Mouse (Mus musculus): ENCODE results near the gene Prpf31. TPM values are rescaled to one million over a fixed set of nuclear protein-coding genes. Genes with fewer than 3 reads are reported as not detected.
A peak's percentile ranks its signal among the peaks of the same experiment; 100 is the strongest.

Prpf31 gene
- polyA plus RNA-seq, 1 experiment from 2014 or later: 141 TPM

GRCm38 (mm10) chr7:3644348-3644671, 14.5 kb downstream of the Prpf31 start:
- H3K4me2 ChIP-seq (ENCODE audit: low read depth): peak overlapping the region; percentile 50
- H3K27ac ChIP-seq (ENCODE audit: low read depth, low read length): no peak overlapping the region
- no peak for DNase-seq (ENCODE audit: low spot score)
- WGBS: 1% methylated on average over 11 of the region's 11 CpGs
- 0 out of 2 replicates have a peak, but pooled peaks cover 3% of the 10 kb centered on the region for H3K9me3 ChIP-seq (ENCODE audit: control insufficient read depth, low read length)
- peak overlapping the region; percentile 100 for H3K4me3 ChIP-seq (ENCODE audit: low read depth, low read length)
- H3K36me3 ChIP-seq (ENCODE audit: control insufficient read depth, insufficient read depth, low read length): peaks cover 6% of the 10 kb centered on the region
- no peak for ATAC-seq (ENCODE audit: insufficient read depth, low FRiP score, low TSS enrichment)
- no peaks in the 10 kb centered on the region for H3K27me3 ChIP-seq (ENCODE audit: control insufficient read depth, insufficient read depth, low read length)
- peaks cover 21% of the 10 kb centered on the region for H3K4me1 ChIP-seq (ENCODE audit: control insufficient read depth, insufficient read depth, low read length)
- no peak overlapping the region for H3K9ac ChIP-seq (ENCODE audit: low read length)

- Histone ChIP-seq H3K27ac (ENCODE audit: low read depth, low read length) (peak within 1 kb of the TSS; percentile 97), H3K9me3 (ENCODE audit: control insufficient read depth, low read length) (0 out of 2 replicates have a peak, but pooled peaks cover 3% of the 10 kb centered on the region), H3K9ac (ENCODE audit: low read length) (peak within 1 kb of the TSS; percentile 98), H3K4me2 (ENCODE audit: low read depth) (peak within 1 kb of the TSS; percentile 73), H3K36me3 (ENCODE audit: control insufficient read depth, insufficient read depth, low read length) (peaks cover 6% of the 10 kb centered on the region), H3K4me1 (ENCODE audit: control insufficient read depth, insufficient read depth, low read length) (peaks cover 21% of the 10 kb centered on the region), H3K4me3 (ENCODE audit: low read depth, low read length) (peak within 1 kb of the TSS; percentile 100), H3K27me3 (ENCODE audit: control insufficient read depth, insufficient read depth, low read length) (no peaks in the 10 kb centered on the region)
- ATAC-seq (ENCODE audit: insufficient read depth, low FRiP score, low TSS enrichment) (peak; percentile 98), DNase-seq (ENCODE audit: low spot score) (peak; percentile 98)
- WGBS: 0% methylated on average over 57 of the region's 58 CpGs
These were observed 15.1 kb downstream of the Prpf31 start, which contains the start of gene Cnot3 for GRCm38 (mm10) chr7:3644672-3645487. Gene Cnot3 (plus strand): TSS chr7:3645268.

- ATAC-seq (ENCODE audit: insufficient read depth, low FRiP score, low TSS enrichment) (peak; percentile 1; the same call in 1 of the 2 replicates), DNase-seq (ENCODE audit: low spot score) (no peak)
- H3K9me3 ChIP-seq (ENCODE audit: control insufficient read depth, low read length): 0 out of 2 replicates have a peak, but pooled peaks cover 3% of the 10 kb centered on the region
- H3K27me3 ChIP-seq (ENCODE audit: control insufficient read depth, insufficient read depth, low read length): no peaks in the 10 kb centered on the region
- peak overlapping the region; percentile 98 for H3K9ac ChIP-seq (ENCODE audit: low read length)
- H3K27ac ChIP-seq (ENCODE audit: low read depth, low read length): peak overlapping the region; percentile 97
- under 1% methylated on average over 40 of the region's 58 CpGs for WGBS
- H3K4me2 ChIP-seq (ENCODE audit: low read depth): peak overlapping the region; percentile 73
- H3K36me3 ChIP-seq (ENCODE audit: control insufficient read depth, insufficient read depth, low read length): peaks cover 10% of the 10 kb centered on the region
- peaks cover 21% of the 10 kb centered on the region for H3K4me1 ChIP-seq (ENCODE audit: control insufficient read depth, insufficient read depth, low read length)
- H3K4me3 ChIP-seq (ENCODE audit: low read depth, low read length): peak overlapping the region; percentile 100
These were observed 15.8 kb downstream of the Prpf31 start for GRCm38 (mm10) chr7:3645488-3646025.

- H3K4me2 ChIP-seq (ENCODE audit: low read depth): peak overlapping the region; percentile 73
- H3K27me3 ChIP-seq (ENCODE audit: control insufficient read depth, insufficient read depth, low read length): no peaks in the 10 kb centered on the region
- no peak for ATAC-seq (ENCODE audit: insufficient read depth, low FRiP score, low TSS enrichment)
- no peak overlapping the region for H3K27ac ChIP-seq (ENCODE audit: low read depth, low read length)
- WGBS: 33% methylated on average over 9 of the region's 9 CpGs
- H3K4me1 ChIP-seq (ENCODE audit: control insufficient read depth, insufficient read depth, low read length): peaks cover 21% of the 10 kb centered on the region
- H3K36me3 ChIP-seq (ENCODE audit: control insufficient read depth, insufficient read depth, low read length): peaks cover 12% of the 10 kb centered on the region
- peak overlapping the region; percentile 98 for H3K9ac ChIP-seq (ENCODE audit: low read length)
- H3K4me3 ChIP-seq (ENCODE audit: low read depth, low read length): peak overlapping the region; percentile 100
- no peak for DNase-seq (ENCODE audit: low spot score)
- H3K9me3 ChIP-seq (ENCODE audit: control insufficient read depth, low read length): 0 out of 2 replicates have a peak, but pooled peaks cover 3% of the 10 kb centered on the region
These were observed 16.4 kb downstream of the Prpf31 start for GRCm38 (mm10) chr7:3646188-3646587.

- peak overlapping the region; percentile 98 for H3K9ac ChIP-seq (ENCODE audit: low read length)
- 0 out of 2 replicates have a peak, but pooled peaks cover 3% of the 10 kb centered on the region for H3K9me3 ChIP-seq (ENCODE audit: control insufficient read depth, low read length)
- WGBS: 79% methylated on average over 4 of the region's 4 CpGs
- H3K4me1 ChIP-seq (ENCODE audit: control insufficient read depth, insufficient read depth, low read length): peaks cover 21% of the 10 kb centered on the region
- DNase-seq (ENCODE audit: low spot score) (no peak), ATAC-seq (ENCODE audit: insufficient read depth, low FRiP score, low TSS enrichment) (no peak)
- H3K27ac ChIP-seq (ENCODE audit: low read depth, low read length): no peak overlapping the region
- peaks cover 13% of the 10 kb centered on the region for H3K36me3 ChIP-seq (ENCODE audit: control insufficient read depth, insufficient read depth, low read length)
- no peaks in the 10 kb centered on the region for H3K27me3 ChIP-seq (ENCODE audit: control insufficient read depth, insufficient read depth, low read length)
- peak overlapping the region; percentile 73 for H3K4me2 ChIP-seq (ENCODE audit: low read depth)
- H3K4me3 ChIP-seq (ENCODE audit: low read depth, low read length): peak overlapping the region; percentile 100
These were observed 16.9 kb downstream of the Prpf31 start for GRCm38 (mm10) chr7:3646641-3647040.

- Histone ChIP-seq H3K9ac (ENCODE audit: low read length) (no peak overlapping the region), H3K4me3 (ENCODE audit: low read depth, low read length) (no peak overlapping the region), H3K36me3 (ENCODE audit: control insufficient read depth, insufficient read depth, low read length) (peaks cover 62% of the 10 kb centered on the region), H3K9me3 (ENCODE audit: control insufficient read depth, low read length) (no peaks in the 10 kb centered on the region), H3K4me1 (ENCODE audit: control insufficient read depth, insufficient read depth, low read length) (no peaks in the 10 kb centered on the region), H3K27ac (ENCODE audit: low read depth, low read length) (no peak overlapping the region), H3K4me2 (ENCODE audit: low read depth) (no peak overlapping the region), H3K27me3 (ENCODE audit: control insufficient read depth, insufficient read depth, low read length) (no peaks in the 10 kb centered on the region)
- no peak for ATAC-seq (ENCODE audit: insufficient read depth, low FRiP score, low TSS enrichment)
- WGBS: 89% methylated on average over 4 of the region's 4 CpGs
- no peak for DNase-seq (ENCODE audit: low spot score)
These were observed 27.2 kb downstream of the Prpf31 start for GRCm38 (mm10) chr7:3656966-3657365.

GRCm38 (mm10) chr7:3658578-3658977, 28.8 kb downstream of the Prpf31 start:
- no peak overlapping the region for H3K4me3 ChIP-seq (ENCODE audit: low read depth, low read length)
- no peak overlapping the region for H3K27ac ChIP-seq (ENCODE audit: low read depth, low read length)
- WGBS: 95% methylated on average over 14 of the region's 14 CpGs
- H3K4me2 ChIP-seq (ENCODE audit: low read depth): no peak overlapping the region
- H3K9me3 ChIP-seq (ENCODE audit: control insufficient read depth, low read length): no peaks in the 10 kb centered on the region
- ATAC-seq (ENCODE audit: insufficient read depth, low FRiP score, low TSS enrichment) (no peak), DNase-seq (ENCODE audit: low spot score) (no peak)
- H3K4me1 ChIP-seq (ENCODE audit: control insufficient read depth, insufficient read depth, low read length): no peaks in the 10 kb centered on the region
- no peak overlapping the region for H3K9ac ChIP-seq (ENCODE audit: low read length)
- peaks cover 53% of the 10 kb centered on the region for H3K36me3 ChIP-seq (ENCODE audit: control insufficient read depth, insufficient read depth, low read length)
- H3K27me3 ChIP-seq (ENCODE audit: control insufficient read depth, insufficient read depth, low read length): no peaks in the 10 kb centered on the region

GRCm38 (mm10) chr7:3664524-3665214, 34.9 kb downstream of the Prpf31 start:
- ATAC-seq (ENCODE audit: insufficient read depth, low FRiP score, low TSS enrichment) (peak; percentile 17), DNase-seq (ENCODE audit: low spot score) (peak; percentile 28)
- Histone ChIP-seq H3K9me3 (ENCODE audit: control insufficient read depth, low read length) (no peaks in the 10 kb centered on the region), H3K9ac (ENCODE audit: low read length) (peak overlapping the region; percentile 74), H3K27me3 (ENCODE audit: control insufficient read depth, insufficient read depth, low read length) (no peaks in the 10 kb centered on the region), H3K36me3 (ENCODE audit: control insufficient read depth, insufficient read depth, low read length) (peaks cover 12% of the 10 kb centered on the region), H3K4me2 (ENCODE audit: low read depth) (peak overlapping the region; percentile 73), H3K27ac (ENCODE audit: low read depth, low read length) (peak overlapping the region; percentile 23), H3K4me1 (ENCODE audit: control insufficient read depth, insufficient read depth, low read length) (peaks cover 3% of the 10 kb centered on the region; the same call in 1 of the 2 replicates), H3K4me3 (ENCODE audit: low read depth, low read length) (peak overlapping the region; percentile 57)
- WGBS: 34% methylated on average over 15 of the region's 15 CpGs

All from neural tube, embryonic 11.5 days (tissue).